Mouse (Mus musculus): ENCODE results near the gene Ehbp1. TPM values are rescaled to one million over a fixed set of nuclear protein-coding genes. Genes with fewer than 3 reads are reported as not detected.

Ehbp1 gene
- polyA plus RNA-seq, 1 experiment from 2014 or later: 6.3 TPM

DNA sequence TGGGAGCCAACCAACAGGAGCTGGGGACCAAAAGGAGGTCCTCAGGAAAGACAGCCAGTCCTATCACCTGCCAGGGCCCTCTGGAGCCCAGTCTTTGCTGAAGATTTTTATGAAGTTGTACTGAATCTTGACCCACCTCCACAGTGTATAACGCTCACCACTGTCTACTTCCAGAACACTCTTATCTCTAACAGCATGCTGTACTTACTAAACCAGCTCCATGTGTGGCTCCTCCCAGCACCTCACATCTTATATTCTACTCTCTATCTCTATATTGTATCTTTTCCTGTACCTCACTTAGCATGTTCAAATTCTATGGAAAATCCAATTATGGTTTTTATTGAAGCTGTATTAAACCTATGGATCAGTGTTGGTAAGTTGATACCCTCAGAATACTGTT lies 163.5 kb downstream of the Ehbp1 start:
- Histone ChIP-seq H3K9ac (ENCODE audit: low read depth, low read length) (no peak overlapping the region), H3K27me3 (replicated peaks; ENCODE audit: control insufficient read depth, insufficient read depth, low read length) (no peaks in the 10 kb centered on the region), H3K4me2 (peak overlapping the region; percentile 34; the same call in 1 of the 2 replicates), H3K4me3 (ENCODE audit: low read depth, low read length) (no peak overlapping the region), H3K27ac (ENCODE audit: low read depth, low read length) (peak overlapping the region; percentile 67), H3K4me1 (replicated peaks; ENCODE audit: control insufficient read depth, insufficient read depth, low read length) (peaks cover 14% of the 10 kb centered on the region), H3K9me3 (ENCODE audit: control insufficient read depth, low read length) (no peaks in the 10 kb centered on the region), H3K36me3 (ENCODE audit: control insufficient read depth, insufficient read depth, low read length) (no peaks in the 10 kb centered on the region)
- ATAC-seq (replicated peaks; ENCODE audit: low FRiP score): peak; percentile 92
- DNase-seq (ENCODE audit: low spot score): no peak
- 30% methylated on average over 1 of the region's 1 CpGs for WGBS

DNA sequence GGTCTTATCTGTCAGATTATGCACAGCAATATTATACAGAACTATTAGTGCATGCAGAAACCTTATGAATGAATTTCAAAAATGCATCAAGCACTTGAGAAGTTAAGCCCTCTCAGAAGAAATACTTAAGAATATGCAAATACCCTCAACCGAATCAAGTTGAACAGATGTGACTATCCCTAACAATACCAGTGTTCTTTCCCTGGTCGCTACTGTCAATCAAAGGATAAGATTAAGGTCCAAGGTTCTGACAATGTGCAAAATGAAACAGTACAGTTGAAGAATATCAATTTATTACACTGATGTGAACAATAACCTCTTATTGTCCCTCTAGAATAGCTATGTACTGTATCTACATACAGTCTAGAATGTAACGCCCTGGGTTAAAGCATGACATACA lies 167.8 kb downstream of the Ehbp1 start:
- ATAC-seq (replicated peaks; ENCODE audit: low FRiP score) (no peak), DNase-seq (ENCODE audit: low spot score) (no peak)
- Histone ChIP-seq H3K27ac (ENCODE audit: low read depth, low read length) (no peak overlapping the region), H3K4me1 (replicated peaks; ENCODE audit: control insufficient read depth, insufficient read depth, low read length) (peaks cover 20% of the 10 kb centered on the region; the same call in 1 of the 2 replicates), H3K4me2 (no peak overlapping the region), H3K36me3 (ENCODE audit: control insufficient read depth, insufficient read depth, low read length) (no peaks in the 10 kb centered on the region), H3K9me3 (ENCODE audit: control insufficient read depth, low read length) (no peaks in the 10 kb centered on the region), H3K4me3 (ENCODE audit: low read depth, low read length) (no peak overlapping the region), H3K9ac (ENCODE audit: low read depth, low read length) (no peak overlapping the region), H3K27me3 (replicated peaks; ENCODE audit: control insufficient read depth, insufficient read depth, low read length) (no peaks in the 10 kb centered on the region)
- WGBS: 89% methylated on average over 3 of the region's 3 CpGs

DNA sequence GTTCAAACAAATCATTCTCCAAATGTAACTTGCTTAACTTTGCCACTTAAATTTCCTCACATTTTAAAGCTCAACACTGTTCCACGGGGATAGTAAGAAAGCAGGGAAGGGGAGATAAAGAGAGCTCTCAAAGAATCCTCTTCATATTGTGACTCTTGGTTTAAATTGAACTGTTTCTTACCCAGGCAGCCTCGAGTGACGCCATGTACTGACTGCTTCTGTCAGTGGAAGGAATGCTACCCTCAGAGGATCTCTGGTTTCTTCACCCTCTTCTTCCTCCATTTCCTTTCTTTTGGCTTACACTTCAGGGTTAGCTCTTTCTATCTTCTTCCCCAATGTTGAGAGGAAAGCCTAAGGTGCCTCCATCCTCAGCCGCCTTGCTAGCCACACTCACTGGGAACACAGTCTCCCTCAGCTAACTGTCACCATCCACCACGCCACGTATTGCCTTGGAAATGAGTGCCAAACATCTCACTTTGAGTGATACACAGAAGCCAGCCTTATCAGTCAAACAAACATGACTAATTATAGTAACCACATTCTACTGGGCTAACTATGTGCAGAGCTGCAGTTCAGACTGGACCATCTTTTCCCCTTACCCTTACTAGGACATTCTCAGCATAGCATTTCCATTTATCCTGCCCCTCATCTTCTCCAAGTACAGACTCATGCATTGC lies 171.0 kb downstream of the Ehbp1 start:
- Histone ChIP-seq H3K4me1 (replicated peaks; ENCODE audit: control insufficient read depth, insufficient read depth, low read length) (peaks cover 16% of the 10 kb centered on the region; the same call in 1 of the 2 replicates), H3K27ac (ENCODE audit: low read depth, low read length) (peak overlapping the region; percentile 44; the same call in 1 of the 2 replicates), H3K4me3 (ENCODE audit: low read depth, low read length) (no peak overlapping the region), H3K9ac (ENCODE audit: low read depth, low read length) (0 out of 2 replicates have a peak overlapping the region, but pooled peaks have one; percentile 13), H3K36me3 (ENCODE audit: control insufficient read depth, insufficient read depth, low read length) (peaks cover 2% of the 10 kb centered on the region; the same call in 1 of the 2 replicates), H3K27me3 (replicated peaks; ENCODE audit: control insufficient read depth, insufficient read depth, low read length) (no peaks in the 10 kb centered on the region), H3K9me3 (ENCODE audit: control insufficient read depth, low read length) (no peaks in the 10 kb centered on the region), H3K4me2 (peak overlapping the region; percentile 30)
- no peak for DNase-seq (ENCODE audit: low spot score)
- peak; percentile 91 for ATAC-seq (replicated peaks; ENCODE audit: low FRiP score)
- 63% methylated on average over 6 of the region's 6 CpGs for WGBS

DNA sequence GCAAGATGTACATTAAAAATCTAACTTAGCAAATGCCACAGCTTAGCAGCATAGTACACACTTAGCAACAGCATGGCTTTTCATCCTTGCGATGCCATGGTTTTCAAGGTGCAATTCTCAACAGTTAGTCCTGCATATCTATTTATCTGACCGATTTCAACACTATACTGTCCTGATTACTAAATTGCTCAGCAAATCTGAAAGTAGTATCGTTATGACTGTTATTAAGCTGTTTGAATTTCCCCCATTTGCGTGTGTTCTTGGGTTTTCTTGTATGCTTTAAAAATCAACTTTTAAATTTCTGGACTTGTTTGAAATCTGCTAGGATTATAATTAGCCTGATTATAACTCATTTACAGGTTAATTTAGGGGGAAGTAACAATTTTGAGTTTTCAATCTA lies 184.2 kb downstream of the Ehbp1 start:
- ATAC-seq (replicated peaks; ENCODE audit: low FRiP score) (no peak), DNase-seq (ENCODE audit: low spot score) (no peak)
- 87% methylated on average over 4 of the region's 4 CpGs for WGBS
- no peaks in the 10 kb centered on the region for H3K9me3 ChIP-seq (ENCODE audit: control insufficient read depth, low read length)
- no peaks in the 10 kb centered on the region for H3K4me1 ChIP-seq (replicated peaks; ENCODE audit: control insufficient read depth, insufficient read depth, low read length)
- no peak overlapping the region for H3K9ac ChIP-seq (ENCODE audit: low read depth, low read length)
- no peaks in the 10 kb centered on the region for H3K27me3 ChIP-seq (replicated peaks; ENCODE audit: control insufficient read depth, insufficient read depth, low read length)
- no peak overlapping the region for H3K27ac ChIP-seq (ENCODE audit: low read depth, low read length)
- no peaks in the 10 kb centered on the region for H3K36me3 ChIP-seq (ENCODE audit: control insufficient read depth, insufficient read depth, low read length)
- H3K4me2 ChIP-seq: no peak overlapping the region
- no peak overlapping the region for H3K4me3 ChIP-seq (ENCODE audit: low read depth, low read length)

DNA sequence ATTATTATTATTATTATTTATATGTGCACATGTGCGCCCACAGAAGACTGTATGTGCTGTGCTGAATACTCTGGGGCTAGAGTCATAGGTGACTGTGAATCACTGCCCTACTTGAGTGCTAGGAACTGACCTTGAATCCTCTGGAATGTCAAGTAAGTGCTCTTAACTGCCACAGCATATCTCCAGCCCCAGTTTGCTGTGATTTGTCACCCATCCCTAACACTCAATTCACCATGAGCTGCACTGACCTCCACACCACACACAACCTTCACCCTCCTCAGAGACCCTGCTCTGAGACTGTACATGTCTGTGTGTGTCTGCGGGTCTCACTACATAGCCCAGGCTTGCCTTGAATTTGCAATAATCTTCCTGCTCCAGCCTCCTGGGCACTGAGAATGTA lies 185.9 kb downstream of the Ehbp1 start:
- Histone ChIP-seq H3K4me1 (replicated peaks; ENCODE audit: control insufficient read depth, insufficient read depth, low read length) (no peaks in the 10 kb centered on the region), H3K9me3 (ENCODE audit: control insufficient read depth, low read length) (no peaks in the 10 kb centered on the region), H3K27me3 (replicated peaks; ENCODE audit: control insufficient read depth, insufficient read depth, low read length) (no peaks in the 10 kb centered on the region), H3K4me3 (ENCODE audit: low read depth, low read length) (no peak overlapping the region), H3K36me3 (ENCODE audit: control insufficient read depth, insufficient read depth, low read length) (no peaks in the 10 kb centered on the region), H3K4me2 (no peak overlapping the region), H3K27ac (ENCODE audit: low read depth, low read length) (no peak overlapping the region), H3K9ac (ENCODE audit: low read depth, low read length) (no peak overlapping the region)
- DNase-seq (ENCODE audit: low spot score) (no peak), ATAC-seq (replicated peaks; ENCODE audit: low FRiP score) (no peak)
- 68% methylated on average over 2 of the region's 2 CpGs for WGBS

DNA sequence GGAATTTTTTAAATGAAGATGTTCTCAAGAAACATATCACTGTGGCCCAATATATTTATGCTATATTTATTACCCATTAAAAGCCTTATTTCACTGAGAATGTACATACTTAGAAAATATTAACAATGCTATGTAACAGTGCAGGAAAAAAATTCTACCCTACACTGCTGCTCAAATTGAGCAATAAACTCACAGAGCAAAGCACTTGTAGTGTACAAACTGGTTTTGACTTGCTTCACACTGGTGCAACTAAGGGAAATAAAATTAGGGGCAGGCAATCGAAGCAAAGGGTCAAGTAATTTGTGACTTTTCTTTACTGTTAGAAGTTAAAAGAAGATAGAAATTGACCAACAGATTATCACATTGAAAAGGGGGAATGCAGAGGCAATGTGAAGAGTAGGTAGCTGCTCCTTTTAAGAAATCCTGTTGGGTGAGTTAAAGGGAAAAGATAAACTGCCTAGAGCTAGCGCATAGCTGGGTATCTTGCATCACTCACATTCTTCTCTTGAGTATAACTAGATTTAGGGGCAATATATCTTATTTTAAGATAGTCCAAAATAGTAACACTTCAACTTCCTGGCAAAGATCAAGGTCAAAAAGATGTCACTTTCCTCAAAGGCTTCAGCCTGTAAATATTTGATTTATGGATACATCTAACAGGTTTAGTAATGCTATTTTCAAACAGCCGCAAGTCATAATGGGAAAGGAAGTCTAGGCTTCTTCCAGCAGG lies 186.6 kb downstream of the Ehbp1 start:
- WGBS: 76% methylated on average over 3 of the region's 3 CpGs

DNA sequence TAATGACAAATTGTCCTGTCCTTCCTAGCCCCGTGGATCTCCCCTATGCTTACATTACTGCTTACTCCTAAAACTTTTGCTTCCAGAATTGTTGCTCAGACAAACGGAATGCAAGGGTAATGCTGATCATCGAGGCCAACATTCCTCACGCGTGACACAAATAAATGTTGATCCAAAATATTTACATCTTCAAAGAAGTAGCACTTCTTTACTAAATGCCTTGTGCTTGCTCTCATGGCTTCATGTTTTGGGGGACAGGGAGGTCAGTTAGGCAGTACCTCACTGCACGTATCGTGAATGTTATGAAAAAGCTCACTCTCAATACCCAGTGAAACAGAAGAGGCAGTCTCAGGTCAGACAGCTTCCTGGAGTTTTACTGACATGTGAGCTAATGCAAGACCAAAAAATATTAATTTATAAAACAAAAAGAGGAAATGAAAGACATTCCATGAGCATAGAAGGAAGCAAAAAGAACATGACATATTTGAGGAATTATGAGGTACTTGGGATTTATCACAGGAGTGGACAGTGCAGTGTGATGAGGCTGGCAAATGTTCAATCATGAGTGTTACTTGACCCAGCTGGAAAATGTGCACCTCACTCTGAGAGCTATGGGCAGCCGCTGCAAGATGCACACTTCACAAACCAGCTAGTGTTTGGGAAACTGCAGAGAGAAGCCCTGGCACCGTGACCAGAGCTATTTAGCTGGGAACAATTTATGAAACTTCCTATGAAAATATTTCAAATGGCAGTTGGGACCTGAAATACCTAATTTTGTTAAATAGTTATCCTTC lies 187.4 kb downstream of the Ehbp1 start:
- ATAC-seq (replicated peaks; ENCODE audit: low FRiP score) (no peak), DNase-seq (ENCODE audit: low spot score) (no peak)
- H3K4me1 ChIP-seq (replicated peaks; ENCODE audit: control insufficient read depth, insufficient read depth, low read length): no peaks in the 10 kb centered on the region
- H3K36me3 ChIP-seq (ENCODE audit: control insufficient read depth, insufficient read depth, low read length): no peaks in the 10 kb centered on the region
- H3K4me3 ChIP-seq (ENCODE audit: low read depth, low read length): no peak overlapping the region
- H3K9ac ChIP-seq (ENCODE audit: low read depth, low read length): no peak overlapping the region
- H3K9me3 ChIP-seq (ENCODE audit: control insufficient read depth, low read length): no peaks in the 10 kb centered on the region
- WGBS: 81% methylated on average over 9 of the region's 9 CpGs
- H3K27me3 ChIP-seq (replicated peaks; ENCODE audit: control insufficient read depth, insufficient read depth, low read length): no peaks in the 10 kb centered on the region
- H3K27ac ChIP-seq (ENCODE audit: low read depth, low read length): no peak overlapping the region
- no peak overlapping the region for H3K4me2 ChIP-seq

More for the DNA sequence above, 186.6 kb downstream of the Ehbp1 start:
- H3K9ac ChIP-seq (ENCODE audit: low read depth, low read length): no peak overlapping the region
- no peak overlapping the region for H3K4me3 ChIP-seq (ENCODE audit: low read depth, low read length)
- H3K4me1 ChIP-seq (replicated peaks; ENCODE audit: control insufficient read depth, insufficient read depth, low read length): no peaks in the 10 kb centered on the region
- no peak overlapping the region for H3K27ac ChIP-seq (ENCODE audit: low read depth, low read length)
- ATAC-seq (replicated peaks; ENCODE audit: low FRiP score) (no peak), DNase-seq (ENCODE audit: low spot score) (no peak)
- no peaks in the 10 kb centered on the region for H3K9me3 ChIP-seq (ENCODE audit: control insufficient read depth, low read length)
- no peaks in the 10 kb centered on the region for H3K36me3 ChIP-seq (ENCODE audit: control insufficient read depth, insufficient read depth, low read length)
- no peaks in the 10 kb centered on the region for H3K27me3 ChIP-seq (replicated peaks; ENCODE audit: control insufficient read depth, insufficient read depth, low read length)
- H3K4me2 ChIP-seq: no peak overlapping the region

DNA sequence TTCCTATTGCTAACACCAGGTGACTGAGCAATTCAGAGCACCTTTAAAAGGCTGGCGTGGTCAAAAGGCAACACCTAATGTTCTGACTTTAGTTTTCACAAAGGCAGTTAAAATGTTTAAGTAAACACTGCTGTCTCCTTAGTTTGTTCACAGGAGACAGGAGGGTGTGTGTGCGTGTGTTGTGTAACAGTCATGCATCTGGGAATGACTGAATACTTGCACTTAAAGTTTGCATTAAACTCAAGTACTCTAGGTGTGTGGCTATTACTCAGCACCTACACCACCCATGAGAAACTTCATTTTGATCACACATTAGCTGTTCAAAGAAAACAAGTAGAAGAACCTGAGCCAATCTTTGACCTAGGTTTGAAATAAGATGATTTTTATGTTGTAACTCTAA lies 201.4 kb downstream of the Ehbp1 start:
- DNase-seq (ENCODE audit: low spot score): no peak
- Histone ChIP-seq H3K4me1 (replicated peaks; ENCODE audit: control insufficient read depth, insufficient read depth, low read length) (no peaks in the 10 kb centered on the region), H3K9ac (ENCODE audit: low read depth, low read length) (no peak overlapping the region), H3K9me3 (ENCODE audit: control insufficient read depth, low read length) (no peaks in the 10 kb centered on the region), H3K4me2 (no peak overlapping the region), H3K4me3 (ENCODE audit: low read depth, low read length) (no peak overlapping the region), H3K36me3 (ENCODE audit: control insufficient read depth, insufficient read depth, low read length) (0 out of 2 replicates have a peak, but pooled peaks cover 3% of the 10 kb centered on the region), H3K27me3 (replicated peaks; ENCODE audit: control insufficient read depth, insufficient read depth, low read length) (no peaks in the 10 kb centered on the region), H3K27ac (ENCODE audit: low read depth, low read length) (no peak overlapping the region)
- ATAC-seq (replicated peaks; ENCODE audit: low FRiP score): no peak
- 79% methylated on average over 2 of the region's 2 CpGs for WGBS

Data from liver, embryonic 11.5 days (tissue).